Comparison of ENCODE assay signal across 7 mouse cellular contexts in the genomic region with DNA sequence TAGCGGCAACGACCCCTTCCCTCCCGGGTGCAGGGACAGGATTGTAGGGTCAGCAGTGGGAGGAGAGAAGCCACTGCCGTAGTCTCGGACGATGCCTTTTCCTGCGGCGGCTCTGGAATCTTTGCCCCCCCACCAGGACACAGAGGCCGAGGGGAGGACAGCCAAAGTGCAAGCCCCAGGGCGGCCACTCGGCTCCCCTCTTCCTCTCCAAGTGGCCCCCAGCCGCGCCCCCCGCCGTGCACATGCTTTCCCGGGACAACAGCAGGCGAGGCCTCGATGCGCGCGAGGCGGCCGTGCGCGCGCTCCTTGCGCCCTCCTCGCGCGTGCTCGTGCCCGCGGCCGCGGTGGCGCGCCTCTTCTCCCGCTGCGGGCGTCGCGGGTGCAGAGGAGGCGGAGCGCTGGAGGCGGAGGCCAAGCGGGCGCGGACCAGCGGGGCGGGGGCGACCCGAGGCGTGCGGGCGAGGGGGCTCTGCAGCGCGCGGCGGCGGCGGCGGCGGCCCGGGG.
DNase-seq lines count a peak whose midpoint lies in the region; ATAC-seq and TF ChIP-seq lines count a peak whose summit lies in the region.

No protein-coding gene starts in this region.

- no peak for TF ChIP-seq CTCF in heart, adult 2 months (IDR thresholded peaks at IDR 0.05)

- H3K79me2 ChIP-seq in heart, adult 2 months (replicated peaks; ENCODE audit: control insufficient read depth, insufficient read depth, low read length): 0 out of 2 replicates have a peak, but pooled peaks cover 3% of the 10 kb centered on the region

- DNase-seq in adrenal gland, postnatal 4 days (ENCODE audit: low spot score in 2 of 2): peak; percentile 57 to 72
- peak; percentile 92 for DNase-seq in embryonic facial prominence, embryonic 10.5 days (ENCODE audit: low spot score)
- peak; percentile 91 to 92 for DNase-seq in heart, adult 2 months
- peak; percentile 78 to 79 for DNase-seq in kidney, adult 8-10 months
- peak; percentile 29 to 70 for DNase-seq in spleen, postnatal 4 days (ENCODE audit: low spot score in 2 of 2)

- peaks cover 32% of the 10 kb centered on the region for H3K4me1 ChIP-seq in embryonic facial prominence, embryonic 10.5 days
- peaks cover 8% of the 10 kb centered on the region for H3K4me1 ChIP-seq in heart, adult 2 months (ENCODE audit: control insufficient read depth, insufficient read depth, low read length)
- H3K4me1 ChIP-seq in limb, embryonic 13.5 days: peaks cover 25% of the 10 kb centered on the region
- H3K4me1 ChIP-seq in midbrain, embryonic 15.5 days: peaks cover 23% of the 10 kb centered on the region

- 0 out of 2 replicates have a peak, but pooled peaks cover 15% of the 10 kb centered on the region for H3K27me3 ChIP-seq in embryonic facial prominence, embryonic 10.5 days (replicated peaks; ENCODE audit: low read depth, poor library complexity, severe bottlenecking)
- no peaks in the 10 kb centered on the region for H3K27me3 ChIP-seq in heart, adult 2 months (ENCODE audit: control insufficient read depth, insufficient read depth, low read length)
- H3K27me3 ChIP-seq in limb, embryonic 13.5 days: no peaks in the 10 kb centered on the region; the same call in 1 of the 2 replicates
- no peaks in the 10 kb centered on the region for H3K27me3 ChIP-seq in midbrain, embryonic 15.5 days (replicated peaks)

- peak overlapping the region; percentile 91 for H3K4me3 ChIP-seq in embryonic facial prominence, embryonic 10.5 days
- peak overlapping the region; percentile 57 for H3K4me3 ChIP-seq in heart, adult 2 months
- H3K4me3 ChIP-seq in limb, embryonic 13.5 days: peak overlapping the region; percentile 87
- peak overlapping the region; percentile 89 for H3K4me3 ChIP-seq in midbrain, embryonic 15.5 days

- TF ChIP-seq EP300 in heart, adult 2 months (IDR thresholded peaks at IDR 0.05; ENCODE audit: insufficient read depth, low read depth, low read length): no peak

- H3K36me3 ChIP-seq in embryonic facial prominence, embryonic 10.5 days (replicated peaks): no peaks in the 10 kb centered on the region
- H3K36me3 ChIP-seq in heart, adult 2 months (ENCODE audit: control insufficient read depth, insufficient read depth, low read length): peaks cover 2% of the 10 kb centered on the region; the same call in 1 of the 2 replicates
- no peaks in the 10 kb centered on the region for H3K36me3 ChIP-seq in limb, embryonic 13.5 days
- H3K36me3 ChIP-seq in midbrain, embryonic 15.5 days (replicated peaks): no peaks in the 10 kb centered on the region

- intact Hi-C loops in heart, adult 2 months (cut with DNase I): loop anchor here (5.0 kb wide), 1 partner anchor 60 kb away; no protein-coding TSS in a partner anchor

- peak overlapping the region; percentile 94 for H3K27ac ChIP-seq in embryonic facial prominence, embryonic 10.5 days (replicated peaks)
- H3K27ac ChIP-seq in heart, adult 2 months: peak overlapping the region; percentile 68
- peak overlapping the region; percentile 61; the same call in 1 of the 2 replicates for H3K27ac ChIP-seq in limb, embryonic 13.5 days
- H3K27ac ChIP-seq in midbrain, embryonic 15.5 days: peak overlapping the region; percentile 94

- peak overlapping the region; percentile 83 for H3K4me2 ChIP-seq in limb, embryonic 13.5 days (replicated peaks)
- peak overlapping the region; percentile 77 for H3K4me2 ChIP-seq in midbrain, embryonic 15.5 days

- WGBS in embryonic facial prominence, embryonic 10.5 days: 3% methylated on average over 64 of the region's 64 CpGs
- WGBS in heart, adult 2 months: 2% methylated on average over 60 of the region's 64 CpGs
- WGBS in limb, embryonic 13.5 days: under 1% methylated on average over 50 of the region's 64 CpGs
- 0% methylated on average over 56 of the region's 64 CpGs for WGBS in midbrain, embryonic 15.5 days

- H3K9ac ChIP-seq in heart, adult 2 months (ENCODE audit: low read depth, low read length): peak overlapping the region; percentile 91
- peak overlapping the region; percentile 89 for H3K9ac ChIP-seq in limb, embryonic 13.5 days
- H3K9ac ChIP-seq in midbrain, embryonic 15.5 days: peak overlapping the region; percentile 83

- no peaks in the 10 kb centered on the region for H3K9me3 ChIP-seq in embryonic facial prominence, embryonic 10.5 days
- no peaks in the 10 kb centered on the region for H3K9me3 ChIP-seq in limb, embryonic 13.5 days
- H3K9me3 ChIP-seq in midbrain, embryonic 15.5 days: no peaks in the 10 kb centered on the region

- peak; percentile 93 for ATAC-seq in limb, embryonic 13.5 days (ENCODE audit: low FRiP score, low read depth)
- ATAC-seq in midbrain, embryonic 15.5 days (replicated peaks): peak; percentile 92

- TF ChIP-seq POLR2A in heart, adult 2 months (IDR thresholded peaks at IDR 0.05; ENCODE audit: insufficient read depth, low read depth, low read length): no peak

Comparison
In these comparisons a context has a peak if more than half of its experiments do, and no peak if none do; other contexts are left out.
1. Peak in every context shown above with its lines: DNase-seq, ATAC-seq, H3K4me3 ChIP-seq and H3K27ac ChIP-seq.